Mouse (Mus musculus): ENCODE measurements around the gene Mgl2.

- TF ChIP-seq CTCF (IDR thresholded peaks at IDR 0.05; ENCODE audit: extremely low read depth, insufficient read length, insufficient replicate concordance, low read depth, low read length) (no peak), POLR2A (IDR thresholded peaks at IDR 0.05; ENCODE audit: low read depth, low read length) (no peak)
Measured at GRCm38 (mm10) chr11:70180496-70180895, 50.4 kb downstream of the Mgl2 start.

All from small intestine, adult 2 months (tissue).